Mouse (Mus musculus): ENCODE results near the gene Gm10188.

The Gm10188 gene

DNA sequence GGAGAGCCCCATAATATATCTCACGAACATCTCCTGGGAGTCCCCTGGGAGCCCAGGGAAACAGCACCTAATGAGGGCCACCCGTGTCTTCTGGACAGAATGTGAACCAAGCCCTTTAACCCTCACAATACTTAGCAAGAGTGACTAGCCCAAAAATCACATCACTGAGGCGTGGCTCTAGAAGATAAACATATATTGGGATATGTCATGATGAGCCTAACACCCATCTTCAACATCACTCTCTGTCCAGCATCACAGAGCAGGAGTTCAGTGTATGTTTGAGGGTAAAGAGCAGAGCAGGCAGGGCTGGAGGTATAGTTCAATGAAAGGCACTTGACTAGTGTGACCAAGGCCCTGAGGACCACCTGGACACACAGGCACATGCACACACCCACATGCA is at the start of gene Gm10188:
Gm10188 (minus strand) TSS at position 101 of the 400 bp plus-strand sequence.
- DNase-seq (ENCODE audit: extremely low read depth, low read depth, low spot score) = no peak

- DNase-seq (ENCODE audit: extremely low read depth, low read depth, low spot score) = no peak
These were observed 47.6 kb upstream of the Gm10188 start for GRCm38 (mm10) chr1:132277124-132277523.

- no peak for DNase-seq (ENCODE audit: extremely low read depth, low read depth, low spot score)
These were observed 47.1 kb upstream of the Gm10188 start for GRCm38 (mm10) chr1:132276694-132277093.

DNA sequence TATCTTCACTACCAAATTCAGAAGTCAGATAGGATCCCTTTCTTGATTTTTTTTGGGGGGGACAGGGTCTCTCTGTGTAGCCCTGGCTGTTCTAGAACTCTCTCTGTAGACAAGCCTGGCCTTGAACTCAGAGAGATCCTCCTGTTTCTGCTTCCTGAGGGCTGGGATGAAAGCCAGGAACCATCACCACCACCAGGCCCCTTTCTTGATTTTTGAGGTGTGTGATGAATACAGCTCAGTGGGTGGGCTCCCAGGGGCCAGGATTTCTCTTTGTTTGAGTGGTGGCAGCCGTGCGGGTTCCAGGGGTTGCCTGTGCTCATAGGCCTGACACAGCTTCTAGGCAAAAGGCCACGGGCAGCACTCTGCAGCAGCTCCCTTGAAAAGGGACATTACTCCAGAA is 41.7 kb upstream of the Gm10188 start:
- no peak for DNase-seq (ENCODE audit: extremely low read depth, low read depth, low spot score)

DNA sequence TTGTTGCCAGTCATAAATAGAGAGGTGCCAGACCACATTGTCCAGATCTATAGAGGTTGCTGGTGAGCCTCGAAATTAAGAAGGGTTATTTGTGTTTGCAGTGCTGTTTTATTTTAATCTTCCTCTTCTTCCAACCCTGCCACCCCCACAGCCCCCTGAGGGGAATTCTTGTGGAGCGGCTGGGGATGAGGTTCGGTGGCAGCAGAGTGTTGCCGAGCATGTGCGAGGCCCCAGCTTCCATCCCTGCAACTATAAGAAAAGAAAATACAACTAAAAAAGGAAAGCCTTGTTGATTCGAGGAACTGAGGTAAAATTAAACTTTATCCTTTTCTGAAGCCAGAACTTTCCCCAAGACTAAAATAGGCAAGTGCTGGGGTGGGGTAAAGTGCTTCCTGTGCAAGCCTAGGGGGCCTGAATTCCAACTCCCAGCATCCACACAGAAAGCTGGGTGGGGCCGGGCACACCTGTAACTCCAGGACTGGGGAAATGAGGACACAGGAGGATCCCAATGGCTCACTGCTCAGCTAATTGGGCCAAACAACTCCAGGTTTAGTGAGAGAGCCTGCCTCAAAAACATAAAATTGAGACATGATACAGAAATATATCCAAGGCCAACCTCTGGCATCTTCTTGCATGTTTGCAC is 39.0 kb upstream of the Gm10188 start:
- DNase-seq (ENCODE audit: extremely low read depth, low read depth, low spot score) = no peak

- DNase-seq (ENCODE audit: extremely low read depth, low read depth, low spot score) = no peak
These were observed 38.4 kb upstream of the Gm10188 start for GRCm38 (mm10) chr1:132267959-132268358.

GRCm38 (mm10) chr1:132266791-132267557 is 37.4 kb upstream of the Gm10188 start:
- peak; percentile 18 for DNase-seq (ENCODE audit: extremely low read depth, low read depth, low spot score)

GRCm38 (mm10) chr1:132265936-132266335 is 36.4 kb upstream of the Gm10188 start:
- no peak for DNase-seq (ENCODE audit: extremely low read depth, low read depth, low spot score)

DNA sequence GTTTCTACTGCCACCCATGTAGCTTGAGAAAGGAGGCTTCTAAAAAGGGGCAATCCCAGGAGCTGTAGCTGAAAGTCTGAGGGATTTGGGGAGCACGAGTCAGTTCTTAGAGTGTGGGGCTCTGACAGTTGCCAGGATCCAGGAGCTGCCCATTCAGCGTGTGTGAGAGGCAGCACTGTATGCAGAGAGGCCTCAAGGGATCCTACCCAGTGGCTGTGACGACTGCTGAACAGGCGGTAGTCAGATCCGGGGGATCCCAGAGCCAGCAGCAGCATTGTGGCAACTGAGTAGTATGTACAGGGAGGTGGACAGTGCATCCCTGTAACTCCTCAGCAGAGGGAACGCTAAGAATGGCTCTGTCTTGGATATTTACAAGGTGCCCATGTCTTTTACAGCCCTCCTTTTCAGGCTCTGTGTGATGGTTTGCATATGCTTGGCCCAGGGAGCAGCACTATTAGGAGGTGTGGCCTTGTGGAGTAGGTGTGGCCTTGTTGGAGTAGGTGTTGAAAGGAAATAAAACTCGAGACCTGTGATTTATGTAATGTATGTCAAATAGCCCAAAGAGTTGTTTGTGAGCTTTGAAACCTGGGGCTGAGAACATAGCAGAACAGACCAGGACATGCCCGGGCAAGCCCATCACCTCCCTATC is 35.8 kb upstream of the Gm10188 start:
- DNase-seq (ENCODE audit: extremely low read depth, low read depth, low spot score) = no peak

DNA sequence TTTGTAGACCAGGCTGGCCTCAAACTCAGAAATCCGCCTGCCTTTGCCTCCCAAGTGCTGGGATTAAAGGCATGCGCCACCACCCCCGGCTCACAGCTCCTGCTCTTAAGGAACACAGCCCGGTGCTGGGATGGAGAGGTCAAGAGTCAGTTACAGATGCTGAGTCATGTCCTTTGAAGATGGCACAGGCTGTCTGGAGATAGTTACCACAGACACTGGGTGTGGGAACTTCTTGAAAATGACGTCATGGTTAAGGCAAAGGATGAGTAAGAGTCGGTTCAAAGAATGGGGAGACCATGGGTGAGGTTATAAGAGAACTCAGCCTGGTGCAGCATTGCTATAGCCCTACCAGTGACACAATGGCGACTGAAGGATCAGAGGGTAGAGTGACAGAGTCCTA is 35.0 kb upstream of the Gm10188 start:
- no peak for DNase-seq (ENCODE audit: extremely low read depth, low read depth, low spot score)

- DNase-seq (ENCODE audit: extremely low read depth, low read depth, low spot score) = no peak
These were observed 34.1 kb upstream of the Gm10188 start for GRCm38 (mm10) chr1:132263618-132264017.

- DNase-seq (ENCODE audit: extremely low read depth, low read depth, low spot score) = no peak
These were observed 31.5 kb upstream of the Gm10188 start for GRCm38 (mm10) chr1:132261058-132261457.

DNA sequence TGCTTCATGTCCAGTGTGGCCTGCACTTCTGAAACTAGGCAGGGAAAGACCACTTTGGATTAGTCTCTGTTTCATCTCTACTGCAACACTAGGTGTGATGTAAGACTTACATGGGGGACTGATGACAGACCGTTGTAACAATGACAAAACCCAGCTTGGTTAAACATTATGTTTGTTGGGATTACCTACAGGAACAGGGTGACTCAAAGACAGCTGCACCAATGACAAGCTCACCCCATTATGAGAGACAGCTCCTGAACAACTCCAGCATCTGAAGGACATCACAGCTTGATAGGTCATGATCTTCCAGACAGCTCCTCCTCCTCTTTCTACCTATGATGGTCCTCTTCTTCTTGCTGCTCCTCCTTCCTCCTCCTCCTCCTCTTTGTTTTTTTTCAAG is 30.8 kb upstream of the Gm10188 start:
- DNase-seq (ENCODE audit: extremely low read depth, low read depth, low spot score) = no peak

- DNase-seq (ENCODE audit: extremely low read depth, low read depth, low spot score) = no peak
These were observed 24.9 kb upstream of the Gm10188 start for GRCm38 (mm10) chr1:132254467-132254866.

GRCm38 (mm10) chr1:132246641-132247040 is 17.1 kb upstream of the Gm10188 start:
- no peak for DNase-seq (ENCODE audit: extremely low read depth, low read depth, low spot score)

DNA sequence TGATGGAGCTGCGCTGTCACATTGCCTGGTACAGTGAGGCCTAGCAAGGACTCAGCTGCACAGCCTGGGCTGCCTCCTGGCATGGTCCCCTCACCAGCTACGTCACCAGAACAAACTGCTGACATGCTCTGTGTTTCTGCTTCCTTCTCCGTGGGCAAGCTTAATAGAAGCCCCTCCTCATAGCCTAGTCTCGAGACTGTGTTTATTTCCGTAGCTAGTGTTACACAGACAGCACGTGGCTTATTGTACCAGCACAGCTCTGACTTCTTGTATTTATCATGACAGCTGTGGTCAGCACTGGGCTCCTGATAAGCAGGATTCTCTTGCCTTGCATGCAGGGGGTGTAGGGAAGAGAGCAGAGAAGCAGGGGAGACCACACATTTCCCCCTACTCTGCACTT is 16.6 kb upstream of the Gm10188 start:
- DNase-seq (ENCODE audit: extremely low read depth, low read depth, low spot score) = no peak

- no peak for DNase-seq (ENCODE audit: extremely low read depth, low read depth, low spot score)
These were observed 15.4 kb upstream of the Gm10188 start for GRCm38 (mm10) chr1:132245010-132245409.

DNA sequence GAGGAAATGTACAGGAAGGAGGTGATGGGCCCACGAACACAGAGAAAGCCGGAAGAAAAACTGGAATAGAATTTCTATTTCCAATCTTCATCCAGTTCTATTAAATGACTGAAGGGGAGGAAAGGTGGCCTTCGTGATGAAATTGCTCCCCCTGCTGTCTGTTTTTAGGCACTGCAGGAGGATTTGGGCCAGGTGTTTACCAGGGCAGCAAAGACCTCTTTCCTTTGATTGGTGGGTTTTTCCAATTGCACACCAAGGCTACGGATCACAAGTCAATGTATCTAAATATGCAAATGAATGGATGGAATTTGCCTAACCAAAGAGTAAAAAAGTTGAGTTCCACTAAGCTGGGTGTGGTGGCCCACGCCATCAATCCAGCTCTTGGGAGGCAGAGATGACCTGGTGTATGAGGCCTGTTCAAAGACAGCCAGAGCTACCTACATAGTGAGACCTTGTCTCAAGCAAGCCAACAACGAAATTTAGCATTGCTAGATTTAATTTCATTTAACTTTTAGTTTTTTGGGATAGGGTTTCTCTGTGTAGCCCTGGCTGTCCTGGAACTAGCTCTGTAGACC is 8.1 kb upstream of the Gm10188 start:
- no peak for DNase-seq (ENCODE audit: extremely low read depth, low read depth, low spot score)

- DNase-seq (ENCODE audit: extremely low read depth, low read depth, low spot score) = no peak
These were observed 5.2 kb upstream of the Gm10188 start for GRCm38 (mm10) chr1:132234757-132235273.

- no peak for DNase-seq (ENCODE audit: extremely low read depth, low read depth, low spot score)
These were observed 4.0 kb upstream of the Gm10188 start for GRCm38 (mm10) chr1:132233566-132233965.

DNA sequence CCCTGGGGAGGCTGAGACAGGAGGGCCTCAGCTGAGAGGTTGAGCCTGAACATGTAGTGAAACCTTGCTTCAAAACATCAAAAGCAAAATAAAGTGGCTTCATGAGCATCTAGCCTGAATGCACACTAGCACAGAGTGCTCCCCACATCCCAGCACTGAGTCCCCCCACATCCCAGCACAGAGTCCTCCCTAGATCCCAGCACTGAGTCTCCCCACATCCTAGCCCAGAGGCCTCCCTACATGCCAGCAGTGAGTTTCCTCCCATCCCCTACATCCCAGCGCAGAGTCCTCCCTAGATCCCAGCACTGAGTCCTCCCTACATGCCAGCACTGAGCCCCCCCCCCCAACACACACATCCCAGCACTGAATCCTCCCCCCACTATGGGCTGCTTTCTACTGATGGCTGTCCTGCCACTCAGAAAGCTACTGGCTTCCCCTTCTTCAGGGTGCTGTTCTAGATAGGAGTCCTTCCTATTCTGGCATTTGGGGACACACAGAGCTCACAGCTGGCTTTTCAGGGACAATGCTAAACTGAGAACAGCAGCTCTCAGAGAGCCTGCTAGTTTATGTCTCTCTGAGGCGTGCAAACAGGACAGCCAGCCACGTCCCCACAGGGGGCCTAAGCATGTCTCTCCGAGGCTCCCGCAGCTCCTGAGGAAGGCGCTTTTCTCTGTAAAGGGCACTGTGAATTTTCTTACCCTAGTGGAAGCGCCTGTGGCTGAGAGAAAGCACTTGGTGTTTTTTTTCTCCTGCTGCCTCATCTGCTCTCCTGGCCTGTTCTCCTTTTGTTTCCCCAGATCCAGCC is 2.1 kb upstream of the Gm10188 start:
- DNase-seq (ENCODE audit: extremely low read depth, low read depth, low spot score) = no peak
